Mouse (Mus musculus): ENCODE measurements around the gene Plekhg6.
A peak's percentile ranks its signal among the peaks of the same experiment; 100 is the strongest.

Gene Plekhg6

GRCm38 (mm10) chr6:125385066-125385974 is 4.7 kb upstream of the Plekhg6 start:
- no peak for DNase-seq (ENCODE audit: low read depth)

DNA sequence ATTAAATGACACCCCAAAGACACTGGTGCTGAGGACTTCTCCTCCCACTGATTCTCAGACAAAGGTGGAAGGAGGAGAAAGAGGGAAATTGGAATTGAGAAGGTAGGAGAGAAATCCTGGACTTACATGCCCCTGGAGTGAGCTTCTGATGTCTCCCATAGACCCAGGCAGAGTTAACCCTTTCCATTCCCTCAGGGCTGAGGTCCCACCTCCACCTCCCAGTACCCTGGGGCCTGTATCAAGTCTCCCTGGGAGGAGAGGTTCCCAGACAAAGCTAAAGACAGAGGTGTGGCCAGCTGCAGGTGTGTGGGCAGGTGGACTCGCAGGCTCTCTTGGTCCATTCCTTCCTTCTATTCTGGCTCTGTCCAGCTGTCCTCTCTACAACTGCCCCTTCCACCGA is 1.4 kb upstream of the Plekhg6 start:
- no peak for DNase-seq (ENCODE audit: low read depth)

DNA sequence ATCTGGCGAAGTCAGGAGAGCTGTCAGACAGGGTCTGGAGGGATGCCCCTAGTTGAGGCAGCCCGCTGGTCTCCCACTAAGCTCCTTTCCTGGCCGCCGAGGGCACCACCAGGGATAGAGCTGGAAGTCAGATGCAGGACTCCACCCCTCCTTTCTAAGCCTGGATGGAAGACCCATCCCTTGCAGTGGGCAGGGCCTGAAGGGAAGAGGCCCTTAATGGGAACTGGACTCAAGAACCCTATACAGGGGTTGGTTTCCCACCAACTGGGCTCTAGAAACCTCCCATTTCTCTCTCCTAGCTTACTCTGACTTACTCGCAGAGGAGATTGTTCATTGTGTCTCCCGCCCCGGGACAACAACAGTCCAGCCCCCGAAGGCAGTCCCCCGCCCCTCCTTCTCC is 812 bp downstream of the Plekhg6 start:
- no peak for DNase-seq (ENCODE audit: low read depth)

DNA sequence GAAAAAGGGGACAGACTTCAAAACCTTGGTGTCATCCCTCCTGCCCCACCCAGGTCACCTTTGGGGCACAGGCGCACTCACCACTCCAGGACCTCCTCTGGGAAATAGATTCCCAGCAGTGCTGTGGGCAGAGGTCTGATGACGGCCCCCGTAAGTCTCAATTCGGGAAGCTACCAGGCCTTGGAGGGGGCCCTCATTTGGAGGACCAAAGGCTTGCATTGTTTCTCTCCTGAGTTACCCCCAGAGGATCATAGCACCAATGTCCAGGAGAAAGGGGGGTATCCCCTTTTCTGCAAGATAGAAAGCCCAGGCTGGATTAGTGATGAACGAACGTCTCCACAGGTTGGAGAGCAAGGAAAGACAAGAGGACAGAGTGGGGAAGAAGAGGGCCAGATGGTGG is 2.0 kb downstream of the Plekhg6 start:
- DNase-seq (ENCODE audit: low read depth), result no peak

DNA sequence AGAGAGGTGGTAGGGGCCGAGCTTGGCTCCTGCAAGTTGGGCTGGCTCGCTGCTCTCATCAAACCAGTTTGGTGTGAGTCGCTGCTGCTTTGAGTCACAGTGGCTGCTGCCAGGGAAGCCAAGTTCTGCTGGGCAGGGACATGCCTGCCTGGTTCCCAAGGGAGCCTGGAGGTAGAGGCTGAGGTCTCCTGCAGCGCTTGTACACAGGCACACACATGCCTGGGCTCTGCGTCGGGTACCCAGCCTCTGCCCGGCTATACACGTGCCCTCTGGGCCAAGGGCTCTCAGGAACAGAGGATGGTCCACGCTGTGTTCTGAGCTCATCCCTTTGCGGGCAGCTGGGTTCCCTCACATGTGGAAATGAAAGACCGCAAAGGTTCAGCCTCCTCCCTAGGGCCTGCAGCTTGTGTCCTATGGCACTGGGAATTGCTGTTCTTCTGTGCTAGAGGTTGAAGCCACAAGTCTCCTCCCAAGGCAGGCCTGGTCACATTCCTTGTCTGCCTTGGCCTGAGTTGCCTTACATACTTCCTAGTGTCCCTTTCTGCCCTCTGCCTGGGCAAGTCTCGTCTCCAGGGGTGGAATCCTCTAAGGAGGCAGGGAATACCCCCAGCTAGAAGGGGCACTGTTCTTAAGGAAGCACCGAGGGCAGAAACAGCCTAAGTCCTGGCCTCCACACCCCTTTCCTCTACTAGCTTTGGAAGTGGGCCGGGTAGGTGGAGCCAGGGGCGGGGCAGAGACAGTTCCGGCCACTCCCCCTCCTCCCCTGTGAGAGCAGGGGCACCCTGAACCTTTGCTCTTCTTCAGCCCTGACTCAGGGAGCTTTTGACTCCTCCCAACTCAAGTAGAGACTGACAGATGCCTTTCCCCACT is 2.8 kb downstream of the Plekhg6 start:
- peak; percentile 65 for DNase-seq (ENCODE audit: low read depth)

- no peak for DNase-seq (ENCODE audit: low read depth)
Measured at GRCm38 (mm10) chr6:125377042-125377441, 3.6 kb downstream of the Plekhg6 start.

- DNase-seq (ENCODE audit: low read depth), result no peak
Measured at GRCm38 (mm10) chr6:125367758-125368371, 12.7 kb downstream of the Plekhg6 start.

- no peak for DNase-seq (ENCODE audit: low read depth)
Measured at GRCm38 (mm10) chr6:125366133-125366532, 14.5 kb downstream of the Plekhg6 start.

GRCm38 (mm10) chr6:125365522-125365921 is 15.1 kb downstream of the Plekhg6 start:
- no peak for DNase-seq (ENCODE audit: low read depth)

DNA sequence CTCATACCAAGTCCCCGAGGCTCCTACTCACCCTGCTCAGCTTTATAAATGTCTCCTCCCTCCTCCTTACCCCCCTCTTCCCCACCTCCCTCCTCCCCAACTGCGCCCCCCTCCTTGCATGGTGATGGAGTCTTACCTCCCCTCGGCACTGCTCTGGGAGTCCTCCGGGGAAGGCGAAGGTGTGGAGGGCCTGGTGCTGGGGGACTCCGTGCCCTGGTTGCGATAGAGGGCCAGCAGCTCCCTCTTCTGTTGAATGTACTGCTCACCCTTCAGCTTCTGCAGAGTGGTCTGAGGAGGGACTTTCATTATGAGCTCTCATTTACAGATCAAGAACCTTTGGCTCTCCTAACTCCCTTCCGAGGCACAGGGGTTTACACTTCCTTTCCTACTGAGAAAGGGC is 16.1 kb downstream of the Plekhg6 start:
- no peak for DNase-seq (ENCODE audit: low read depth)

- no peak for DNase-seq (ENCODE audit: low read depth)
Measured at GRCm38 (mm10) chr6:125363451-125364242, 16.9 kb downstream of the Plekhg6 start.

DNA sequence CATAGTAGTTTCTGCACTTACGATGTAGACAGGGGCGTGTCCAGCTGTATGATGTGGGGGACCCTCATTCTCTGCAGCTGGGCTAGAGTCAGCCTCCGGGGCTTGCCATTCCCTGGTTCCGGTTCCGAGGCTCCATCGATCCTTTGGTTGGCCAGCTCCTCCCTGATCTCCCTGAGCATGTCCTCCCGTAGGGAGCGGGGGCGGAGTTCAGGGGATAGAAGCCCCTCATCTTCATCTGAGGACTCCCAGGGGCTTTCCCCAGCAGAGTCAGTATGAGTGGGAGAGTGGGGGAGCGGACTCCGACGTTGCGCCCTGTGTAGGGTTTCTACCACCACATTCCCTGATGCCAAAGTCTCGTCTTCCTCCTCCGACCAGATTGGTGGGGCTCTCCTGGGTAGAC is 17.6 kb downstream of the Plekhg6 start:
- DNase-seq (ENCODE audit: low read depth), result no peak

DNA sequence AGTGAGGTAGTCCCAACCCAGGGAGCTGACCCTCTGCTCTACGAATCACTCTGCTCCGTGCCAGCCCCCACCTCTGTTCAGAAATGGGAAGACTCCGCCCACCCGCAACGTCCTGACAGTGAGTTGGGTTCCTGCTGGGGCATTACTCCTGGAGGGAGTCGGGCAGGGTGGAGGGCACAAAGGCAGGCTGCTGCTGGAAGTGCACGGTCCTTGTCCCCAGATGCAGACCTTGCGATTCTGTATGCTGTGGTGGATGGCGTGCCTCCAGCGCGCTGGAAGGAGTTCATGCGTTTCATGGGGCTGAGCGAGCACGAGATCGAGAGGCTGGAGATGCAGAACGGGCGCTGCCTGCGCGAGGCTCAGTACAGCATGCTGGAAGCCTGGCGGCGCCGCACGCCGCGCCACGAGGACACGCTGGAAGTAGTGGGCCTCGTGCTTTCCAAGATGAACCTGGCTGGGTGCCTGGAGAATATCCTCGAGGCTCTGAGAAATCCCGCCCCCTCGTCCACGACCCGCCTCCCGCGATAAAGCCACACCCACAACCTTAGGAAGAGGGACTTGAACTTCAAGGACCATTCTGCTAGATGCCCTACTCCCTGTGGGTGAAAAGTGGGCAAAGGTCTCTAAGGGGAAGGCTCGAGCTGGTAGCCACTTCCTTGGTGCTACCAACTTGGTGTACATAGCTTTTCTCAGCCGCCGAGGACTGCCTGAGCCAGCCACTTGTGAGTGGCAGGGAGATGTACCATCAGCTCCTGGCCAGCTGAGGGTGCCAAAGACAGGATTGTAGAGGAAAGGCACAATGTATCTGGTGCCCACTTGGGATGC is 18.9 kb downstream of the Plekhg6 start:
- no peak for DNase-seq (ENCODE audit: low read depth)

DNA sequence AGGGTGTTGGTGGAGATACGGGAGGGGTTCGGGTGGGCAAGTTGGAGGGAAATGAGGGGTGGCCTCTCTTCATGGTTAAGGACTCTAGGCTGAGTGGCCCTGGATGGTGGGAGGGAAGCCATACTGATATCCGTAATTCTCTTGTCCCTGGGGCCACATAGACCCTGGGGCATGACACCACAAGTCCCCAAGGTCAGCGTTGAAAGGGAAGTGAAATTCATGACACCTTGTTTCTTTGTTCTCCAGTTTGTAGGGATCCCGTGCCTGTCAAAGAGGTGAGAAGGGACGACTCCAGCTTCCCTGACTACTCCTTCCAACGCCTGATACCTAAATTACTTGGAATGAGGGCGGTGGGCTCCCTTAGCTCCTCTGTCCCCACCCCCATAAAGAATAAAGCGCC is 19.7 kb downstream of the Plekhg6 start:
- DNase-seq (ENCODE audit: low read depth), result no peak

- DNase-seq (ENCODE audit: low read depth), result no peak
Measured at GRCm38 (mm10) chr6:125359999-125360398, 20.6 kb downstream of the Plekhg6 start.

DNA sequence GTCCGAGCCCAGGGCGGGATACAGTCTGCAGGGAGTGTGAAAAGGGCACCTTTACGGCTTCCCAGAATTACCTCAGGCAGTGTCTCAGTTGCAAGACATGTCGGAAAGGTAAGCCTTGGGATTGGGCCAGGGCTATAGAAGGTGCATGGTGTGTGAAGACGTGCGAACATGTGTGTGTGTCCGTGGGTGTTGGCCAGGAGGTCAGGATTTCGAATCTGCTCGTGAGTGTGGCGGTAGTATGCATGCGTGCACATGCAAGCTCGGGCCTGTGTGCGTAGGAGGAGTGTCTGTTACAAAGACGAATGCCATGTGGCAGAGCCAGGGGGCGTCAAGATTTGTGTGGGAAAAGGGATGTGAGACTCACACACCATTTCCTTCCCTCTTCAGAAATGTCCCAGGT is 23.3 kb downstream of the Plekhg6 start:
- no peak for DNase-seq (ENCODE audit: low read depth)

- DNase-seq (ENCODE audit: low read depth), result no peak
Measured at GRCm38 (mm10) chr6:125356264-125356663, 24.3 kb downstream of the Plekhg6 start.

DNA sequence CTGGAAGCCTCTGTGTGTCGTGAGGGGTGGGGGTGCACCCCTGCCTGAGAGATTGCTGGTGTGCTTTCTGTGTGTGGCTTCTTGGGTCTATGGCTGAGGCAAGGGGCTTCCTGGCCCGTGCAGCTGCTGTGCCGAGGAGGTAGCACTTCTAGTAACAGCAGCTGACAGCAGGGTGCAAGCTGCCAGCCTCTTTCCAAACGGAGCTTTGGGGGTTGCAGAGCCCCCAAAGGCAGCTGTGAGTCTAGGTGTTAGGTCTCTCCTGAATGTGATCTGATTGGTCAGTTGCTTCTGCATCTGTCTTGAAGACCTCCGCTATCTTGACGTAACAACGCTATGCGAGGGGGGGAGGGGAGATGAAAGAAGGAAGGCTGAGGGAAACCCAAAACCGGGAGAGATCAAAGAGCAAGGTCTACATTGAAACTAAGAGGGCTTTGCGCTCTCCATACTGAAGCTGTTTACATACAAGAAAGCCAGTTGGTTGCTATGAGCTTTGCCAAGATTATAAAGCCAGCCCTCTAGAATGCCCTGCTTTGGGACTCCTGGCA is 25.3 kb downstream of the Plekhg6 start:
- DNase-seq (ENCODE audit: low read depth), result no peak

DNA sequence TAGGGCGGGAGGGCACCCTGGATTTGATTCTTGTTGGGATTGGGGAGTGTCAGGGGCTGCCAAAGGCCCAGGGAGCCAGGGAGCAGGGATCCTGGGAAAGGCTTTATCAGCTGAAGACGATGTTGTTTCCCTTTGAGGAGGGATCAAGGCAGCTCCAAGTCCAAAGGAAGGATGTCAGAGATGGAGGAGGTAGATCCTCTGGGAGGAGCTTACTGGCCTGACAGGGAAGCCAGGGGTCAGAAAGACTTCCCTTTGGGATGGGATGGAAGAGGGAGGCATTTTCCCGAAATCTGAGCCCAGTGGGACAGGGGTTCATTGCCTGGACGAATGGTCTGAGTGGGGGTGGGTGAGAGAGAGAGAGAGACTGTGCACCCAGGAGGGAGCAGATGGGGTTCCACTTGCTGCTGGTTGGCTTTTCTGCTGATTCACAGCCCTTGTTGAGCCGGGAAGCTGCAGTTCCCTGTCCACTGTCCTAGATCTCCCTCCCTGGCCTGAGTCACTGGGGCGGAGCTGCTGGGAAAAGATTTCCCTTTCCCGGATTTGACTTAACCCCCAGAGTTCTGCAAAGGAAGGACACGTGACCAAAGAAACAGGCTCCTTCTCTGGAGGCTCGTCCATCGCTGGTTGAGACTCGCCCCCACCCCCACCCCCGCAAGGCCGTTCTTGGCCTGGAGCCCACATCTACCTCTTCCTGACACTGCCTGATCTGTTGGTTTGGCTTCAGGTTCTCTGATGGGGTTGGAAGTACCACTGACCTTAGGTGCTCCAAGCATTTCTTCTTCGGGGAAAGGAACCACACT is 26.0 kb downstream of the Plekhg6 start:
- no peak for DNase-seq (ENCODE audit: low read depth)

GRCm38 (mm10) chr6:125353655-125354054 is 26.9 kb downstream of the Plekhg6 start:
- no peak for DNase-seq (ENCODE audit: low read depth)

All from c-Kit-positive CD71-negative TER-119-negative erythroid progenitor cells, embryonic 14.5 days (primary cell).